Mouse (Mus musculus) telencephalon, adult 2 months (tissue): ENCODE measurements around the gene Gm6121.
"Not testable (repeated sequence)": the region's sequence is repeated elsewhere in the genome, so short reads cannot be mapped to it uniquely, and the experiment has no call there.

Experiments used
- DNase-seq: peaks from one replicate; pipeline ENCODE4 v3.0.0-alpha.2; 2011; ENCODE audit warnings: low read depth, low spot score

Gm6121 gene

DNA sequence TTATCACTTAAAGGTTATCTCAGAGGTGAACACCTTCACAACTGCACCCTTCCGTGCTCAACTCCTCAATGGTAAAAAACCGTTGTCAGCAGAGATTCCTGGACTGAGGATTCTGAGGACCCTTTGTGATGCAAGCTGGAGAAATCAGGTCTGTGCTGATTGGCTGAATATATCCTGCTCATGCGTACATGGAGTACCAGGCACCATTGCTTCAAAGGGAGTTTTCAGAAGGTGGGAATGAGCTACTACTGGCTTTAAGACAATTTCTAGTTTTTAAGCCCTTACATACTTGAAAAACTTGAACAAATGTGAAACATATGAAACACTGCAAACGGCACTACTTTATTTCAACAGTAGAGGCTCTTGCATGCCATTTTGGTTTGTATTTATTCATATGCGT, at the start of gene Gm6121:
TSS of gene Gm6121 (minus strand) at position 101 of the 400 bp plus-strand sequence.
- not testable (repeated sequence) for DNase-seq
